Mouse (Mus musculus): ENCODE measurements around the gene Podxl. TPM values are rescaled to one million over a fixed set of nuclear protein-coding genes. Genes with fewer than 3 reads are reported as not detected.

Podxl gene
- polyA plus RNA-seq, 1 experiment, result not detected

- no peak overlapping the region for H3K27ac ChIP-seq (ENCODE audit: insufficient read depth, low read depth, low read length)
- WGBS, result 58% methylated on average over 13 of the region's 13 CpGs
- peaks cover 20% of the 10 kb centered on the region for H3K4me1 ChIP-seq (ENCODE audit: control insufficient read depth, insufficient read depth, low read length)
- no peak for TF ChIP-seq CTCF (IDR thresholded peaks at IDR 0.05; ENCODE audit: insufficient read depth, low read depth, low read length)
- TF ChIP-seq POLR2A (IDR thresholded peaks at IDR 0.05; ENCODE audit: insufficient read depth, low read depth, low read length), result no peak
- H3K4me3 ChIP-seq (ENCODE audit: insufficient read depth, low read depth, low read length), result no peak overlapping the region
Observed at GRCm38 (mm10) chr6:31560138-31560959, 3.4 kb downstream of the Podxl start.

- 95% methylated on average over 7 of the region's 7 CpGs for WGBS
- no peak overlapping the region for H3K4me3 ChIP-seq (ENCODE audit: insufficient read depth, low read depth, low read length)
Observed at GRCm38 (mm10) chr6:31556460-31557100, 7.2 kb downstream of the Podxl start.

GRCm38 (mm10) chr6:31550876-31551532 lies 12.8 kb downstream of the Podxl start:
- Histone ChIP-seq H3K27ac (ENCODE audit: insufficient read depth, low read depth, low read length) (no peak overlapping the region), H3K4me1 (ENCODE audit: control insufficient read depth, insufficient read depth, low read length) (peaks cover 5% of the 10 kb centered on the region), H3K4me3 (ENCODE audit: insufficient read depth, low read depth, low read length) (no peak overlapping the region)
- TF ChIP-seq POLR2A (IDR thresholded peaks at IDR 0.05; ENCODE audit: insufficient read depth, low read depth, low read length), result no peak
- no peak for TF ChIP-seq CTCF (IDR thresholded peaks at IDR 0.05; ENCODE audit: insufficient read depth, low read depth, low read length)
- 86% methylated on average over 22 of the region's 22 CpGs for WGBS

More at GRCm38 (mm10) chr6:31556460-31557100, 7.2 kb downstream of the Podxl start:
- no peak overlapping the region for H3K27ac ChIP-seq (ENCODE audit: insufficient read depth, low read depth, low read length)
- H3K4me1 ChIP-seq (ENCODE audit: control insufficient read depth, insufficient read depth, low read length), result no peaks in the 10 kb centered on the region
- no peak for TF ChIP-seq POLR2A (IDR thresholded peaks at IDR 0.05; ENCODE audit: insufficient read depth, low read depth, low read length)
- no peak for TF ChIP-seq CTCF (IDR thresholded peaks at IDR 0.05; ENCODE audit: insufficient read depth, low read depth, low read length)

- no peak overlapping the region for H3K4me3 ChIP-seq (ENCODE audit: insufficient read depth, low read depth, low read length)
- no peak overlapping the region for H3K27ac ChIP-seq (ENCODE audit: insufficient read depth, low read depth, low read length)
- WGBS, result 69% methylated on average over 5 of the region's 5 CpGs
- TF ChIP-seq CTCF (IDR thresholded peaks at IDR 0.05; ENCODE audit: insufficient read depth, low read depth, low read length), result no peak
- no peak for TF ChIP-seq POLR2A (IDR thresholded peaks at IDR 0.05; ENCODE audit: insufficient read depth, low read depth, low read length)
- H3K4me1 ChIP-seq (ENCODE audit: control insufficient read depth, insufficient read depth, low read length), result peaks cover 5% of the 10 kb centered on the region
Observed at GRCm38 (mm10) chr6:31549361-31550051, 14.3 kb downstream of the Podxl start.

GRCm38 (mm10) chr6:31544318-31544717 lies 19.5 kb downstream of the Podxl start:
- Histone ChIP-seq H3K27ac (ENCODE audit: insufficient read depth, low read depth, low read length) (no peak overlapping the region), H3K4me1 (ENCODE audit: control insufficient read depth, insufficient read depth, low read length) (peaks cover 6% of the 10 kb centered on the region), H3K4me3 (ENCODE audit: insufficient read depth, low read depth, low read length) (no peak overlapping the region)
- TF ChIP-seq CTCF (IDR thresholded peaks at IDR 0.05; ENCODE audit: insufficient read depth, low read depth, low read length) (no peak), POLR2A (IDR thresholded peaks at IDR 0.05; ENCODE audit: insufficient read depth, low read depth, low read length) (no peak)
- 85% methylated on average over 4 of the region's 4 CpGs for WGBS

- TF ChIP-seq CTCF (IDR thresholded peaks at IDR 0.05; ENCODE audit: insufficient read depth, low read depth, low read length) (no peak), POLR2A (IDR thresholded peaks at IDR 0.05; ENCODE audit: insufficient read depth, low read depth, low read length) (no peak)
- 95% methylated on average over 6 of the region's 6 CpGs for WGBS
- Histone ChIP-seq H3K27ac (ENCODE audit: insufficient read depth, low read depth, low read length) (no peak overlapping the region), H3K4me3 (ENCODE audit: insufficient read depth, low read depth, low read length) (no peak overlapping the region), H3K4me1 (ENCODE audit: control insufficient read depth, insufficient read depth, low read length) (peaks cover 6% of the 10 kb centered on the region)
Observed at GRCm38 (mm10) chr6:31540018-31540417, 23.8 kb downstream of the Podxl start.

GRCm38 (mm10) chr6:31538112-31538511 lies 25.7 kb downstream of the Podxl start:
- 98% methylated on average over 1 of the region's 1 CpGs for WGBS
- no peak overlapping the region for H3K4me3 ChIP-seq (ENCODE audit: insufficient read depth, low read depth, low read length)
- H3K27ac ChIP-seq (ENCODE audit: insufficient read depth, low read depth, low read length), result no peak overlapping the region
- TF ChIP-seq POLR2A (IDR thresholded peaks at IDR 0.05; ENCODE audit: insufficient read depth, low read depth, low read length) (no peak), CTCF (IDR thresholded peaks at IDR 0.05; ENCODE audit: insufficient read depth, low read depth, low read length) (no peak)
- H3K4me1 ChIP-seq (ENCODE audit: control insufficient read depth, insufficient read depth, low read length), result peaks cover 3% of the 10 kb centered on the region

GRCm38 (mm10) chr6:31537193-31537592 lies 26.6 kb downstream of the Podxl start:
- H3K4me1 ChIP-seq (ENCODE audit: control insufficient read depth, insufficient read depth, low read length), result no peaks in the 10 kb centered on the region
- H3K27ac ChIP-seq (ENCODE audit: insufficient read depth, low read depth, low read length), result no peak overlapping the region
- 75% methylated on average over 4 of the region's 4 CpGs for WGBS
- TF ChIP-seq POLR2A (IDR thresholded peaks at IDR 0.05; ENCODE audit: insufficient read depth, low read depth, low read length) (no peak), CTCF (IDR thresholded peaks at IDR 0.05; ENCODE audit: insufficient read depth, low read depth, low read length) (no peak)
- no peak overlapping the region for H3K4me3 ChIP-seq (ENCODE audit: insufficient read depth, low read depth, low read length)
